Mouse (Mus musculus): ENCODE data around the gene Tsc22d2.

- TF ChIP-seq POLR2A (IDR thresholded peaks at IDR 0.05; ENCODE audit: borderline replicate concordance, extremely low read depth, low read depth, low read length) (no peak), CTCF (IDR thresholded peaks at IDR 0.05; ENCODE audit: insufficient read depth, low read length) (no peak)
Observed at GRCm38 (mm10) chr3:58504676-58505075, 90.2 kb downstream of the Tsc22d2 start.
